Mouse (Mus musculus) E14TG2a.4 (cell line): Measurements from ENCODE around the gene Mfap1b.
"Not testable (repeated sequence)": the region's sequence is repeated elsewhere in the genome, so short reads cannot be mapped to it uniquely, and the experiment has no call there.

Experiments used
- CTCF ChIP-seq: conservative IDR thresholded peaks from 2 replicates; pipeline ENCODE4 v1.5.1; 2014; ENCODE audit warnings: low read length
- POU5F1 ChIP-seq: IDR thresholded peaks from 2 replicates; pipeline ENCODE4 v1.6.1; 2014; ENCODE audit warnings: low read length, borderline replicate concordance

DNA sequence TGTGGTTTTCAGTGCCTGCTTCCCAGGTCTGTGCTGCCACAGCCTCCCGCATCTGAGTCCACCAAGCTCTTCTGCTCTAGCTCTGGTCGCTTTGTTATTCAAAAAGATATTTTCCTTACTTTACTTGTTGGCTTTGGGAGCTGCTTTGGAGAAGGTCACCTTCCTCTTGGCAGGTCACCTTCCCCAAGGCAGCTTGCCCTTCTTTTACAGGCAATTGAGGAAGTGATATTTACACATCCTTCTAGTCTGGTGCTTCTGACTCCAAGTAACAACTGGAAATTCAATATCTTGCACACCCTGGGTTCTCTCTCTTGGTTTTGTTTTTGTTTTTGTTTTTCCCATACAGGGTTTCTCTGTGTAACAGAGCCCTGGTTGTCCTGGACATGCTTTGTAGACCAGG lies 10.5 kb upstream of the Mfap1b start:
- TF ChIP-seq CTCF, POU5F1: not testable (repeated sequence)
